Mouse (Mus musculus) liver, embryonic 11.5 days (tissue): Measurements from ENCODE around the gene Prss22. TPM values are rescaled to one million over a fixed set of nuclear protein-coding genes. Genes with fewer than 3 reads are reported as not detected.
"Not testable (repeated sequence)": the region's sequence is repeated elsewhere in the genome, so short reads cannot be mapped to it uniquely, and the experiment has no call there.

ENCODE experiments used
- ATAC-seq: fragments of 200-750 bp; cut with Nextera tagmentation; replicated peaks from 2 replicates; pipeline ENCODE4 v1.8.0; 2017; ENCODE audit warnings: moderate number of reproducible peaks, mild to moderate bottlenecking, moderate TSS enrichment, moderate library complexity; ENCODE audit not compliant: low FRiP score
- DNase-seq: peaks from one replicate; pipeline ENCODE4 v3.0.0-alpha.2; 2017; ENCODE audit warnings: low spot score
- H3K27ac ChIP-seq: fragments of 300-500 bp; sonication (generic); 2 replicates; pipeline ENCODE4 v1.5.1; 2014; ENCODE audit warnings: mild to moderate bottlenecking, low read depth, low read length, control low read depth
- H3K27me3 ChIP-seq: fragments of 300-500 bp; sonication (generic); replicated peaks from 2 replicates; pipeline ENCODE4 v1.6.1; 2014; ENCODE audit warnings: low read length, mixed read lengths; ENCODE audit not compliant: control insufficient read depth, insufficient read depth
- H3K36me3 ChIP-seq: fragments of 300-500 bp; sonication (generic); 2 replicates; pipeline ENCODE4 v1.6.1; 2014; ENCODE audit warnings: mild to moderate bottlenecking, low read length, moderate library complexity, mixed read lengths; ENCODE audit not compliant: control insufficient read depth, insufficient read depth
- H3K4me1 ChIP-seq: fragments of 300-500 bp; sonication (generic); replicated peaks from 2 replicates; pipeline ENCODE4 v1.6.1; 2014; ENCODE audit warnings: low read length, mixed read lengths; ENCODE audit not compliant: control insufficient read depth, insufficient read depth
- H3K4me2 ChIP-seq: fragments of 300-500 bp; sonication (generic); 2 replicates; pipeline ENCODE4 v1.6.1; 2014; ENCODE audit warnings: mild to moderate bottlenecking, control low read depth, moderate library complexity
- H3K4me3 ChIP-seq: fragments of 300-500 bp; sonication (generic); 2 replicates; pipeline ENCODE4 v1.5.1; 2014; ENCODE audit warnings: low read depth, low read length, control low read depth
- H3K9ac ChIP-seq: fragments of 300-500 bp; sonication (generic); 2 replicates; pipeline ENCODE4 v1.6.1; 2014; ENCODE audit warnings: low read depth, low read length, control low read depth
- H3K9me3 ChIP-seq: fragments of 300-500 bp; sonication (generic); 2 replicates; pipeline ENCODE4 v1.6.1; 2016; ENCODE audit warnings: low read length, inconsistent platforms, mixed read lengths; ENCODE audit not compliant: control insufficient read depth
- WGBS: fragments of 180-500 bp; shearing (Covaris S2); extraction: QIAGEN DNeasy Blood & Tissue Kit; methylation state at CpG from one replicate; pipeline ENCODE4 v1.1.7; 2014; 5-methylcytosine and 5-hydroxymethylcytosine counted together
- polyA plus RNA-seq: library from polyadenylated mRNA; unstranded; fragments of >200 nt; fragmentation: Nextera tagmentation; extraction: Ambion mirVana; gene quantifications from 2 replicates; pipeline ENCODE4 v1.2.1, GENCODE M21; 2014

The Prss22 gene
- polyA plus RNA-seq, 1 experiment from 2014 or later, result 0.21 TPM

DNA sequence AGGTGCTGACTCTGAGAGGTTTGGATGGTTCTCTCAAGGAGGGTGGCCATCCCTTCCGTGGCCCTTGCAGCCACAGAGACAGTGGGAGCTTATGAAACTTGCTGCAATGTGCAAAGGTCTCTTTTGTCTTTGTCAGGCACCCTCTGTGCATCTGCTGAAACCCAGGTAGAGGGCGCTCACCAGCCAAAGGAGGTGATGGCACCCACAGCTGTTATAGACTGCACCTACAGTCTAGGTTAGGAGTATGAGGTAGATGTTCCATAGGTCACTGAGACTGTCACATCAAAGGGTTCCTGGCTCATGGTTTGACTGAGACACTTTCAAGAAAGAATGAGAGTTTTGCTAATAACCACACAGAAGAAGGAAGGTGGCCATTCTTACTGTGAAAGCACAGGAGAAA is 29.1 kb downstream of the Prss22 start:
- Histone ChIP-seq H3K27ac (no peak overlapping the region), H3K27me3 (no peaks in the 10 kb centered on the region), H3K9ac (no peak overlapping the region), H3K4me2 (no peak overlapping the region), H3K4me3 (no peak overlapping the region), H3K4me1 (no peaks in the 10 kb centered on the region), H3K36me3 (no peaks in the 10 kb centered on the region), H3K9me3 (no peaks in the 10 kb centered on the region)
- DNase-seq (no peak), ATAC-seq (no peak)
- WGBS, result 36% methylated on average over 2 of the region's 2 CpGs

- Histone ChIP-seq H3K27me3 (no peaks in the 10 kb centered on the region), H3K4me2 (no peak overlapping the region), H3K4me1 (no peaks in the 10 kb centered on the region), H3K27ac (no peak overlapping the region), H3K9ac (no peak overlapping the region), H3K4me3 (no peak overlapping the region), H3K36me3 (no peaks in the 10 kb centered on the region), H3K9me3 (no peaks in the 10 kb centered on the region)
- DNase-seq (no peak), ATAC-seq (no peak)
- 62% methylated on average over 10 of the region's 10 CpGs for WGBS
Measured at GRCm38 (mm10) chr17:23966658-23967401, 31.1 kb downstream of the Prss22 start.

DNA sequence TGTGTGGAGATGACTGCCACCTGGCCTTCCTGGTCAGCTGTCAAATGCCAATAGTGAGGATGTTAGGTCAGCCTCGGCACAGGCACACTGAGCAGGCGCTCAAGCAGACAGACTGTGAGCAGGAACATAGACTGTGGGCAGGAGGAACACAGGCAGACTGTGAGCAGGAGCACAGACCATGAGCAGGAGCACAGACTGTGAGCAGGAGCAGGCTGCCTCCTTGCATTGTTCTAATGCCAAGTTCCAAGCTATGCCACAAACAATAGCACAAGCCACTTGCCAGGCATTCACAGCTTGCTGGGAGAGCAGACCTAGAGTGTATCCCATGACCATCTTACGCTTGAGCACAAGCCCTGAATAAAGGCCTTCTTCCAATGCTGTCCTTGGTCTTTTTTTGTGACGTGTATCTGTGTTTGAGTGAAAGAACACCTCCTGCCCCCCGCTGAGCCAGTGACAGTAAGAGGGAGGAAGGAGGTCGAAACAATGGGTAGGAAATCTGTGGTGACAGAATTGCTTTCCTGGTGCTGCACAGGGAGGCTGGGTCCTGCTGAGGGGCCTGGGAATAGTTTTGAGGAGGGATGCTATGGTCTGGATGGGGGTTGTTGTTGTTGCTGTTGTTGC is 32.0 kb downstream of the Prss22 start:
- ATAC-seq, result no peak
- Histone ChIP-seq H3K27me3 (no peaks in the 10 kb centered on the region), H3K4me1 (no peaks in the 10 kb centered on the region), H3K27ac (no peak overlapping the region), H3K9me3 (no peaks in the 10 kb centered on the region), H3K4me2 (no peak overlapping the region), H3K4me3 (no peak overlapping the region), H3K36me3 (no peaks in the 10 kb centered on the region), H3K9ac (no peak overlapping the region)
- 41% methylated on average over 6 of the region's 6 CpGs for WGBS
- DNase-seq, result no peak

- Histone ChIP-seq H3K9me3 (no peaks in the 10 kb centered on the region), H3K4me2 (no peak overlapping the region), H3K27me3 (no peaks in the 10 kb centered on the region), H3K9ac (no peak overlapping the region), H3K4me1 (no peaks in the 10 kb centered on the region), H3K36me3 (no peaks in the 10 kb centered on the region), H3K27ac (no peak overlapping the region), H3K4me3 (no peak overlapping the region)
- ATAC-seq, result no peak
- no peak for DNase-seq
- WGBS, result 60% methylated on average over 4 of the region's 4 CpGs
Measured at GRCm38 (mm10) chr17:23961573-23962122, 36.3 kb downstream of the Prss22 start.

DNA sequence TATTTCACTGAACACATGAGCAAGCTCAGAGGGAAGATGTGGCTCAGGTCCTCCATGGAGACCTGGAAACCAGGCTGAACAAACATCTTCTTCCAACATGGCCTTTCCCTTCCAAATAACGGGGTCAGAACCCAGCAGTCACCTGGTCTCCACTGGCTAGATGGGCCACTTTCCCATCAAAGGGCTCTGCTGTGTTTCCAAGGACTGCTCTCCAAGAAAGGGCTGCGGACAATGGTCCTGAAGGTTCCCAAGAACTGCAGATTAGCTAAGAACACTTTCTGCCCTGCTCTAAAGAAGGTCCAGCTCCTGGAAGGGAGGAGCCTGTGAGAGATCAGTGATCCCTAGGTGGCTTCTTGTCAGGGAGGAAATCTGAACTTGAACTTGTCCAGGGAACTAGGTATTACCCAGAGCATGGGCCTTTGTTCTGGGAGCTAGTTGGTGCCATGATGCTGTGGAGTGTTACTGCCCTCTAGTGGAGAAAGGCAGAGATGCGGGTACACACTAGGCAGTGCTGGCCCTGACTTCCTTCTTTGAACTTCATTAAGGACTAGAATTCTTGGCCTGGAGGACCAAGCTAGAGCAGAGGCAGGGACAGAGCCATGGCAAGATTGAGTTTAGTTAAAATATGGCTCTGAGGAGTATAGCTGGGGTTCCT is 37.7 kb downstream of the Prss22 start:
- WGBS, result 33% methylated on average over 3 of the region's 3 CpGs
- Histone ChIP-seq H3K27me3 (no peaks in the 10 kb centered on the region), H3K27ac (no peak overlapping the region), H3K4me2 (no peak overlapping the region), H3K4me1 (no peaks in the 10 kb centered on the region), H3K9me3 (no peaks in the 10 kb centered on the region), H3K9ac (no peak overlapping the region), H3K4me3 (no peak overlapping the region), H3K36me3 (no peaks in the 10 kb centered on the region)
- ATAC-seq (peak; percentile 69), DNase-seq (peak; percentile 68)

GRCm38 (mm10) chr17:23955174-23955573 is 42.7 kb downstream of the Prss22 start, which contains the start of gene Sbpl:
TSS of gene Sbpl (minus strand) at chr17:23955274.
- 77% methylated on average over 5 of the region's 5 CpGs for WGBS
- no peak for ATAC-seq

DNA sequence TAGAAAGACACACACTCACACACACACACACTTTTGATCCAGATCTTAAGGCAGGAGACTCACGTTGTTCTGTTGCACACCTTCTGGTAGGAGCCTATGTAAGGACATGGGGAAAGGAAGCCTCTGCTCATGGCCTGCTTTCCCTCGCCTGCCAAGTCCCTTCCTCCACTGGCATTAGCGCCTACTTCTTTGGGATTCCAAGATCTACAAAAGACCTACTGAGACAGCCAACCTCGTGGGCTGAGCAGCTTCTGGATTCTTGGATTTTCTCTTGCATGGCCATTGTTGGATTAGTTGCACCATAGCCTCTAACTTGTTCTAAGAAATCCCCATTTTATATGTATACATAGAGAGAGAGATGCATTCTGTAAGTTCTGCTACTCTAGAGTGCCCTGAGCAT is 47.1 kb downstream of the Prss22 start:
- not testable (repeated sequence) for ATAC-seq, H3K27me3 ChIP-seq, H3K4me1 ChIP-seq, H3K36me3 ChIP-seq, H3K4me2 ChIP-seq, H3K4me3 ChIP-seq, H3K9ac ChIP-seq, H3K27ac ChIP-seq, DNase-seq, H3K9me3 ChIP-seq
- WGBS, result 61% methylated on average over 4 of the region's 4 CpGs

More at GRCm38 (mm10) chr17:23955174-23955573, 42.7 kb downstream of the Prss22 start, which contains the start of gene Sbpl:
- DNase-seq, result no peak
- Histone ChIP-seq H3K9me3 (no peaks in the 10 kb centered on the region), H3K9ac (no peak within 1 kb of the TSS), H3K27ac (no peak within 1 kb of the TSS), H3K4me3 (no peak within 1 kb of the TSS), H3K36me3 (no peaks in the 10 kb centered on the region), H3K27me3 (no peaks in the 10 kb centered on the region), H3K4me2 (no peak within 1 kb of the TSS), H3K4me1 (no peaks in the 10 kb centered on the region)

GRCm38 (mm10) chr17:23949068-23949467 is 48.8 kb downstream of the Prss22 start:
- no peak overlapping the region for H3K4me3 ChIP-seq
- H3K9me3 ChIP-seq, result no peaks in the 10 kb centered on the region
- DNase-seq, result no peak
- WGBS, result 77% methylated on average over 2 of the region's 2 CpGs
- no peak for ATAC-seq
- H3K27me3 ChIP-seq, result no peaks in the 10 kb centered on the region
- no peak overlapping the region for H3K4me2 ChIP-seq
- no peaks in the 10 kb centered on the region for H3K36me3 ChIP-seq
- H3K27ac ChIP-seq, result no peak overlapping the region
- H3K9ac ChIP-seq, result no peak overlapping the region
- H3K4me1 ChIP-seq, result no peaks in the 10 kb centered on the region
